Mouse (Mus musculus) heart, postnatal 14 days (tissue): ENCODE data around the gene Zfp334. TPM values are rescaled to one million over a fixed set of nuclear protein-coding genes. Genes with fewer than 3 reads are reported as not detected.

Source experiments
- DNase-seq, 2 experiments: peaks; one replicate each; pipeline ENCODE4 v3.0.0; 2021 to 2022
- intact Hi-C: fragments of 180-260 bp; cut with DNase I; formaldehyde crosslinking; loops from one replicate; pipeline ENCODE4 v1.15.1; 2025
- total RNA-seq, 2 experiments: library from RNA; stranded (reverse); gene quantifications; 2 replicates each; pipeline ENCODE4 v1.2.3; 2021

The Zfp334 gene
- total RNA-seq, 2 experiments from 2014 or later: 2.9 to 3.0 TPM

DNA sequence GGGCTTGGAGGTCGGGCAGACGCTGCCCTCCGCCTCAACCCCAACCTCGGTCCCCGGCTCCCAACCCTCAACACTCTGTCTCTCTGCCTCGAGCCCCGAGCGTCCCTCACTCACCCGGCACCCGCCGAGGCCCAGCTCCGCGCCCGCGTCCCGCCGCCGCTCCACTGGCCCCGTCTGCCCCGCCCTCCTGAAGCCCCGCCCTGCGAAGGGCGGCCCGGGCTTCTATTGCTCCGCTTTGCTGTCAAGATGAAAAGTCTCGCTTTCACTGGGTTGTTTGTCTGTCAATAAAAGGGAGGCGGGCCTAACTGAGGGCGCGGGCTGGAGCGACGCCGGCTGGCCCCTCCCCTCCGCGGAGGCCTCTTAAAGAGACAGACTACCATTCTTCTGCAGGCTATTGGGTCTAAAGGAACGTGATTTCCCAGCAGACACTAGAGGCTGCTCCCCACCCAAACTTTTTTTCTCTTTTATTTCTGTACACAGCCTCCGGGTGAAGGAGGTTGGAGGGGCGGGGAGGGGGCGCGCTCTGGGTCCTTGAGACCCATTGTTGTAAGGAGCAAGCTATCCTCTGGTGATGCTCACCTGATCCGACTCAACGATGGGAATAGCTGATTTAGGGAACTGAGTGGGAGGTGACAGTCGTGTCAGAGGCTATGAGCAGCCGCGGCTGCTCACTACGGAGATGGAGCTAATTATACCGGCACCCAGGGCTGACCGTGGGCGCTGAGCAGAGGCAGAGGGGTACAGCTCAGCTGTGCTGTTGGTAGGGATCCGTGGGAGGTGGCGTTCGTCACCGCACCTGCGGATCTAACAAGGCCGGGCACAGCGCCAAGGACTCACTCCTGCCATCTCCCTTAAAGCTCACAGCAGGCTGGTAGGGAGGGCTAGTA is 61.5 kb downstream of the Zfp334 start, which contains the start of gene Elmo2:
Gene Elmo2 (minus strand): TSS at position 176 of the 887 bp plus-strand sequence.
- intact Hi-C loops: loop anchor here (5.0 kb wide), 1 partner anchor 39 kb away; the partner anchor contains the start of gene Slc35c2
- peak; percentile 97 to 98 for DNase-seq

DNA sequence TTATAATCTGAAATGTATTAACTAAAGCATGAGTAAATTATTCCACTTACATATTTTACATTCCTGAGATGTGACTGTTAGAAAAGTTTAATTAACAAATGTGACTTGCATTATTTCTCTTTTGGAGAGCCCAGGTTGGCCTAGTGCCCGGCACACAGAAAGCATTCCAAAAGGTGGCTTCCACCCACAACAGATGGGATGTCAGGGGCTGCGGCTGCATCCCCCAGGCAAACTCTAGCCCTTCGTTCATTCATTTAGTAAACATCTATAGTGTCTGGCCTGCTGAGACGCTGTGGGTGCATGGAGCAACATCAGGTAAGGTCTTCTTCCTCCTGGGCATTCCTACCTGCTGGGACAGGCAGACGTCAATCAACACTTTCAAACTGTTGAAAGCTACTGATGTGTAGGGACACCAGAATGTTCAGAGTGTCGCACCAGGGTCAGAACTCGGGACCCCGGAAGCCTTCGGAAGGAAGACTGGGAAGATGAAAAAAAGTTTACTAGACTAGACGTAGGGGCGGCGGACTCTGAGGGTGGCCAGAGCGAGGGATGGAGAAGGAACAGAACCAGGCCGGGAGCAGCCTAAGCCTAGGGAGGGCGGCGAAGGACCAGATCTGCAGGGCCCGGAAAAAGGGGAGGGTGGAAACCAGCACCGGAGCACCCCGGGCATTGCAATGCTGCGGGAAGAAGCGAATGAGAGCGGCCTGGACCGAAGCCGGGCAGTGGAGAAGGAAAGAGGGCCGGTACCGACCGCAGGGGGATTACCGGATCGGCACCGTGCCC is 62.3 kb downstream of the Zfp334 start:
- DNase-seq: no peak
- intact Hi-C loops: loop anchor here (5.0 kb wide), 1 partner anchor 38 kb away; the partner anchor contains the start of gene Slc35c2

Other genes with a start within 250 kb of the Zfp334 start
- under 1 TPM; 0.17 to 0.22 TPM for gene Cdh22, start 153.4 kb downstream of the Zfp334 start, total RNA-seq
- 10 to 100 TPM; 16.9 to 17.4 TPM for gene Slc35c2, start 100.4 kb downstream of the Zfp334 start, total RNA-seq
- 10 to 100 TPM; 22.2 to 25.1 TPM for gene Elmo2, start 61.8 kb downstream of the Zfp334 start, total RNA-seq
- not detected for gene Zfp663, start 19.5 kb downstream of the Zfp334 start, total RNA-seq
- not detected for gene Ocstamp, start 12.1 kb upstream of the Zfp334 start, total RNA-seq
- under 1 TPM; 0.34 to 0.38 TPM for gene Slc13a3, start 85.0 kb upstream of the Zfp334 start, total RNA-seq
- gene Trp53rka, start 105.1 kb upstream of the Zfp334 start, total RNA-seq: 10 to 100 TPM; 10.6 to 10.9 TPM
- gene Slc2a10, start 115.5 kb upstream of the Zfp334 start, total RNA-seq: 1 to 10 TPM; 3.4 to 4.4 TPM
- gene Eya2, start 206.8 kb upstream of the Zfp334 start, total RNA-seq: 1 to 10 TPM; 1.8 to 2.5 TPM